Mouse (Mus musculus) midbrain, embryonic 16.5 days (tissue): Measurements from ENCODE around the gene Lrrc43. TPM values are rescaled to one million over a fixed set of nuclear protein-coding genes. Genes with fewer than 3 reads are reported as not detected.

Experiments used
- microRNA-seq: library from miRNA; unstranded; fragments of <30 nt; microRNA quantifications from one replicate; pipeline ENCODE4, GENCODE M21; 2017
- polyA plus RNA-seq: library from polyadenylated mRNA; unstranded; fragments of >200 nt; fragmentation: Nextera tagmentation; extraction: Ambion mirVana; gene quantifications from 2 replicates; pipeline ENCODE4 v1.2.1, GENCODE M21; 2015

The Lrrc43 gene
- polyA plus RNA-seq, 1 experiment from 2014 or later, result 1.4 TPM

Small RNA genes lying within 50 kb of the gene (microRNA-seq; reads per million reads assigned to microRNA genes)
- 0.86 reads per million for gene Mir7647

Other genes with a start within 250 kb of the Lrrc43 start
- gene Wdr66, start 237.2 kb upstream of the Lrrc43 start, polyA plus RNA-seq, result 0.94 and 1.7 TPM in 2 replicates
- 34.1 and 36.7 TPM in 2 replicates for gene Bcl7a, start 145.5 kb upstream of the Lrrc43 start, polyA plus RNA-seq
- gene Mlxip, start 94.5 kb upstream of the Lrrc43 start, polyA plus RNA-seq, result 15.5 and 19.0 TPM in 2 replicates
- not detected in 2 replicates for gene Il31, start 184 bp downstream of the Lrrc43 start, polyA plus RNA-seq
- gene B3gnt4, start 21.2 kb downstream of the Lrrc43 start, polyA plus RNA-seq, result 0.58 and 1.4 TPM in 2 replicates
- 109 and 111 TPM in 2 replicates for gene Diablo, start 34.9 kb downstream of the Lrrc43 start, polyA plus RNA-seq
- gene Gm49027, start 36.2 kb downstream of the Lrrc43 start, polyA plus RNA-seq, result 0.73 and 0.92 TPM in 2 replicates
- 44.7 and 44.8 TPM in 2 replicates for gene Vps33a, start 83.7 kb downstream of the Lrrc43 start, polyA plus RNA-seq
- 86.1 and 93.6 TPM in 2 replicates for gene Clip1, start 195.3 kb downstream of the Lrrc43 start, polyA plus RNA-seq
- gene Zcchc8, start 231.8 kb downstream of the Lrrc43 start, polyA plus RNA-seq, result 70.5 and 76.7 TPM in 2 replicates